Mouse (Mus musculus) left cerebral cortex, adult 2 months (tissue): ENCODE measurements around the gene Tmem94. TPM values are rescaled to one million over a fixed set of nuclear protein-coding genes. Genes with fewer than 3 reads are reported as not detected.

Source experiments
- DNase-seq, 2 experiments: peaks; one replicate each; pipeline ENCODE4 v3.0.0; 2021 to 2022; ENCODE audit warnings: low spot score in 2 of 2, mixed read lengths in 1 of 2; ENCODE audit errors: extremely low spot score in 1 of 2
- H3K27ac ChIP-seq: fragments of 200-600 bp; 2 replicates; pipeline ENCODE4 v1.8.1; 2022
- H3K4me3 ChIP-seq: fragments of 200-600 bp; 2 replicates; pipeline ENCODE4 v1.8.1; 2022
- CTCF ChIP-seq: fragments of 200-600 bp; IDR thresholded peaks from 2 replicates; pipeline ENCODE4 v1.8.1; 2022; ENCODE audit warnings: antibody characterized with exemption, mild to moderate bottlenecking, moderate library complexity
- intact Hi-C: fragments of 180-260 bp; cut with DNase I; formaldehyde crosslinking; loops from one replicate; pipeline ENCODE4 v1.15.1; 2025
- total RNA-seq, 2 experiments: library from RNA; stranded (reverse); gene quantifications; 2 replicates each; pipeline ENCODE4 v1.2.3; 2021

Gene Tmem94
- total RNA-seq, 2 experiments from 2014 or later: 62.3 to 62.7 TPM

DNA sequence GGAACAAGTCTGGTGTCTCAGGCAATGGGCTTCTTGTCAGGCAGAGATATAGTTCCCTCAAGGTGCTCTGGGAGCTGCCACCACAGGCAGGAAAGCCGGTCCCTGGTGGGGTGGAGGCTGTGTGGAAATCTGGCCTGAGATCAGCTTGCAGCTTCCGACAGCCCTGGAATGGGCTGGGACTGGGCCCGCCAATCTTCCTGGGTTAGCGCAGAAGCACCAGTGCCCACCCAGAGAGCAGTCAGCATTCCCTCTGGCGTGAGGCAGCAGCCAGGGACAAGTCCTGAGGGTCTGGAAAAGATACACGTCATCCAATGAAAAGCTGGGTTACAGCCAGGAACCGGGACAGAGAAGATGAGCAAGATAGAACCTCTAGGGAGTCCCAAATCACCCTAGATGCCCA, 46.9 kb downstream of the Tmem94 start:
- intact Hi-C loops: loop anchor here (2.0 to 10.0 kb wide), 2 partner anchors 31 to 317 kb away; partner anchors contain the start of gene Nt5c
- TF ChIP-seq CTCF: no peak
- Histone ChIP-seq H3K27ac (peak overlapping the region; percentile 61), H3K4me3 (peak overlapping the region; percentile 73)
- no peak for DNase-seq

GRCm38 (mm10) chr11:115812533-115813420, 47.5 kb downstream of the Tmem94 start:
- intact Hi-C loops: loop anchor here (1.0 to 10.0 kb wide), 3 partner anchors 32 to 318 kb away; partner anchors contain the start of gene Nt5c
- no peak for DNase-seq
- Histone ChIP-seq H3K4me3 (peak overlapping the region; percentile 73), H3K27ac (peak overlapping the region; percentile 66)
- TF ChIP-seq CTCF: no peak

GRCm38 (mm10) chr11:115813507-115814296, 48.5 kb downstream of the Tmem94 start, which contains the start of gene Caskin2:
Gene Caskin2, minus strand, starts transcription at chr11:115813639.
- peak; percentile 93 for TF ChIP-seq CTCF
- intact Hi-C loops: loop anchor here (1.0 to 10.0 kb wide), 5 partner anchors 33 to 319 kb away; partner anchors contain the start of gene Nt5c
- DNase-seq: peak; percentile 88 to 90
- H3K27ac ChIP-seq: peak within 1 kb of the TSS; percentile 66
- H3K4me3 ChIP-seq: peak within 1 kb of the TSS; percentile 73

DNA sequence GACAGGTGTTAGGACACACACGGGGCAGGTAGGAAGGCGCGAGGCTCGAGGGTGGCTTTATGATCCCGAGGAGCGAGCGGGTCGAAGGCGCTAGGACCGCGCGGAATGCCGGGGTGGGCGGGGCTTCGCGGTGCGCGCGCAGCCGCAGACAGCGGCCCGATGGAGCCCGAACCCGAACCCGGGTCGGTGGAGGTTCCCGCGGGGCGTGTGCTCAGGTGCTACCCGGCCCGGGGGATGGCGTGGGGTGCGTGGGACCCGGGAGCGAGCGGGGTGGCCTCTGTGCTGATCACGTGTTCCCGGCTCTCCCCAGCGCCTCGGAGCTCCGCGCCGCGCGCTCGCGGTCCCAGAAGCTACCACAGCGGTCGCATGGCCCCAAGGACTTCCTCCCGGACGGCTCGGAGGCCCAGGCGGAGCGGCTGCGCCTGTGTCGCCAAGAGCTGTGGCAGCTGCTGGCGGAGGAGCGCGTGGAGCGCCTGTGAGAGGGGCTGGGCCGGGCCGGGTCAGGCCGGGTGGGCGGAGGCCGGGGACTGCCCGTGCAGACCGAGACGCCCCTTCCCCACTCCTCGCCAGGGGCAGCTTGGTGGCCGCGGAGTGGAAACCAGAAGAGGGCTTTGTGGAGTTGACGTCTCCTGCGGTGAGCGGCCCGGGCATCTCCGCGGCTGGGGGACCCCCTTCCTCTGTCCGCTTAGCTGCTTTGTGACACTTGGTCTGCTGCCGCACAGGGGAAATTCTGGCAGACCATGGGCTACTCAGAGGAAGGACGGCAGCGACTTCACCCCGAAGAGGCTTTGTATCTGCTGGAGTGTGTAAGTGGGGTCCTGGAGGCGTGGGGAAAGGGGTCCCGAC, 49.6 kb downstream of the Tmem94 start, which contains the start of gene Tsen54:
TSS of gene Tsen54 (plus strand) at position 120 of the 846 bp plus-strand sequence.
- intact Hi-C loops: loop anchor here (1.0 to 10.0 kb wide), 3 partner anchors 93 to 320 kb away; partner anchors contain the start of gene Nt5c
- peak within 1 kb of the TSS; percentile 73 for H3K4me3 ChIP-seq
- peak within 1 kb of the TSS; percentile 55 for H3K27ac ChIP-seq
- no peak; the same call in 1 of the 2 replicates for TF ChIP-seq CTCF
- peak; percentile 87 to 91 for DNase-seq

DNA sequence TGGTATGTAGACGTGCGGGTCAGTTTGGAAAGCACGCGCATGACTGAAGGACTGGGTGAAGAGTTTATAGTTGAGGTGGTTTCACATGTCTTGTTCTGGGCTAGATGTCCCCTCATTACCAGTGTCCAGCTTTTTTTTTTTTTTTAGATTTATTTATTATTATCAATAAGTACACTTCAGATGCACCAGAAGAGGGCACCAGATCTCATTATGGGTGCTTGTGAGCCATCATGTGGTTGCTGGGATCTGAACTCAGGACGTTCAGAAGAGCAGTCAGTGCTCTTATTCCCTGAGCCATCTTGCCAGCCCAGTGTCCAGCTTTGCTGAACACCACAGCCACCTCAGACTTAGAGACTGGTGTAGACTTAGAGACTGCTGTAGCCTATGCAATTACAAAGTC, 52.1 kb downstream of the Tmem94 start:
- Histone ChIP-seq H3K27ac (no peak overlapping the region), H3K4me3 (no peak overlapping the region)
- intact Hi-C loops: loop anchor here (10.0 kb wide), 1 partner anchor 323 kb away; the partner anchor contains the start of gene Nt5c
- peak; percentile 17 for TF ChIP-seq CTCF
- DNase-seq: no peak

DNA sequence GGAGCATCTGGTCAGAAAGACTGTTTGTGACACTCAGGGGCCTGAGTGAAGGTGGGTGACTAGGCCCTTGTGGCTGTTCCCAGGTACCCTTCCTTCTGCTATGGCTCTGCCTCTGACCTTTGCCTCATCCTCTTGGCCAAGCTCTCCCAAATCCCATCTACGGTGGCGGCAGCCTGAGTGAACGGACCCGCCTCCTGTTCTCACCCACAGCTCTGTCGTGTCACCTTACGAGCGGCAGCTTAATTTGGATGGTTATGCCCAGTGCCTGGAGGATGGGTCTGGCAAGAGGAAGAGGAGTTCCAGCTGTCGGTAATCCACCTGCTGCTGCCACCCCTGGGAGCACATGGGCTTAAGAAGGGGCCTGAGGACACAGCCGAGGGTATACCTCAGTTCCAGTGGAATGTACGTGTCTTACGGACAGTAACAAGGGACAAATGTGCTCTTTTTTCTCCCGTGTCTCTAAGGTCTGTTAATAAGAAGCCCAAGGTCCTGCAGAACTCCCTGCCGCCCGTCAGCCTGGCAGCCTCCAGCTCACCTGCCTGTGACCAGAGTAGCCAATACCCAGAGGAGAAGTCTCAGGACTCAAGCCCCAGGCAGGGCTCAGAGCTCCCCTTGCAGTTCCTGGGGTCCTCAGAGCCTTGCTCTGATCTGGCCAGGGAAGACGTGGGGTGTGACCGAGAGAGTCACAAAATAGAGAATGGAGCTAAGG, 54.8 kb downstream of the Tmem94 start:
- H3K4me3 ChIP-seq: no peak overlapping the region
- no peak overlapping the region for H3K27ac ChIP-seq
- intact Hi-C loops: loop anchor here (10.0 kb wide), 1 partner anchor 325 kb away; the partner anchor contains the start of gene Nt5c
- TF ChIP-seq CTCF: no peak
- no peak for DNase-seq

DNA sequence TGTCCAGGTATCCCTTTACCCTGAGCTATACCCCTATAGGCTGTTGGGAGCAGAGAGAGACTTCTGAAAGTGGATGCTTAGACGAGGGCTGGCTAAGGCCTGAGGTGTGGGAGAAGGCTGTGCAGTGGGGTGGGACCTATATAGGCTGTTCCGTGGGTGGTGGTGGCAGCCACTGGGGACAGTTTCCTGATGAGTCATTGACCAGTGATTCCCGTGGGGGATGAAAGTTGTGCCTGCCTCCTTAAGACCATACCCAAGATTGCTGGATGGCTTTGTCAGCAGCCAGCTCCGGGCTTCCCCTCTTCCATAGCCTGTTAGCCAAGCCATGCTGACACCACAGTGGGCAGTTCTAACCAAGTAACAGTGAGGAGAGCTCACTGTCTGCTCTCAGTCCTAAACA, 55.8 kb downstream of the Tmem94 start:
- no peak for DNase-seq
- Histone ChIP-seq H3K4me3 (no peak overlapping the region), H3K27ac (no peak overlapping the region)
- no peak for TF ChIP-seq CTCF
- intact Hi-C loops: no loop called here

DNA sequence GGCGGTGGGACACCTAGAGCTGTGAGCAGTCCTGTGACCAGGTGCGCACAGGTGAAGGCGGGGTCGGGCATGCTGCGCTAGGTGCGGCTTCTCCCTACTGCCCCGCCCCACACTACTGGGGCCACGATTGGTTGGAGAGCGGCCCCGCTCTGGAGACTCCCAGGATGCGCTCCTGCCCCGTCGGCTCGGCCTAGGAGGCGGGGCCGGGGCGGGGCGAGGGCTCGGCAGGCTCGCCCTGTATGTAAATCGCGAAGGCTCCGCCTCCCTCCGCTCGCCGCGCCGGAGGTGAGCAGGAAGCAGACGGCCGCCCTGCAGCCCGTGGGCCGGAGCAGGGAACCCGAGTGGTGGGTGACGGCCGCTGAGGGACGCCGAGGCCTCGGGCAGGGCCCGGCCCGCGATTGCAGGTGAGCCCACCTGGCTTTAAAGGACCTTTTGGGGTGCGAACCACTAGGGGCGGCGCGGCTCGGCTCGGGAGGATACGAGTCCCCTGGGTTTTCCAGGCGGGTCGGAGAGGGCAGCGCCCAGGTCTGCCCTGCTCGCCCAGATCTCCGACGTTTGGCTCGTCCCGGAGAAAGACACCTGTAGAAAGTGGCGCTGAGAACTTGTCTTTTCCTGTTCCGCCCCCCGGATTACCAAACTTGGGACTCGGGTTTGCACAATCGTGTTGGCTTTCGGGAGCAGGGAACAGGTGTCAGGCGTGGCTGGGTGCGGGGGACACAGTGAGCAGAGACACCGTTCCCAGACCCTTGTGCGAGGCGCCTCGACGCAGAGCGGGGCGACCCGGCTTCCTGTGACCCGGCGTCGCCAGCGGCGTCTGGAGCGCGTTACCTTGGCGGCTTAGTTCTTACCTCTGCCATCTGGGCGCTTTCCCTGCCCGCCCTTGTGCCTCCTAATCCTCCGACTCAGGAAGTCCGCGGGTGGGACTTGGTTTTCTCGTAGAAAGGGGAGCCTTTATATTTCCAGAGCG, 58.8 kb downstream of the Tmem94 start, which contains the start of gene Llgl2:
TSS of gene Llgl2 (plus strand) at position 276 of the 967 bp plus-strand sequence.
- no peak; the same call in 1 of the 2 replicates for TF ChIP-seq CTCF
- intact Hi-C loops: no loop called here
- peak within 1 kb of the TSS; percentile 69 for H3K4me3 ChIP-seq
- H3K27ac ChIP-seq: no peak within 1 kb of the TSS
- DNase-seq: peak; percentile 68

DNA sequence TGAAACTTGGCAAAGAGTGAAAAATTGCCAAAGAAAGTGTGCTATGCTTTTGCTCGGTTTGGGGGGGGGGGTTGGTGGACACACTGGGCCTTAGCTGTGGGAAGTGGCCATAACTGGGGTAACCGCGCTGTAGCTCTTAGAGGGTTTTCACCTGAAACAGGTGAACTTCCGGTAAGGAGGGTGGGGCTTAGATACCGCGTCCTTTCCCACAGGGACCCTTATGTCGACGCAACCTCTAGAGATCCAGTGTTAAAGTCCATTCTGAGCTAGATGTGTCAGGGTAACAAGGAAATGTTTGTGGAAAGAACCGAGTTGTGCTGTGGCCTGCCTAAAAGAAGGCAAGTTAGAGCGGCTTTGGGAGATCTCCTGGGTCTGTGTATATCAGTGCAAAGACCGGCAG, 59.6 kb downstream of the Tmem94 start:
- H3K27ac ChIP-seq: no peak overlapping the region
- intact Hi-C loops: no loop called here
- no peak overlapping the region for H3K4me3 ChIP-seq
- TF ChIP-seq CTCF: no peak
- DNase-seq: no peak
